26 mouse cellular contexts compared by ENCODE assay signal in genomic region chr17:34635671-34636070, GRCm38 (mm10). TPM values are rescaled to one million over a fixed set of nuclear protein-coding genes. Genes with fewer than 3 reads are reported as not detected.
DNase-seq lines count a peak whose midpoint lies in the region; ATAC-seq and TF ChIP-seq lines count a peak whose summit lies in the region.
"Had no signal": no experiment of that assay in that cellular context is flagged by ENCODE, and none has a peak within 500 bp of the region (broad histone marks: within the 10 kb centered on the region; RNA-seq: fewer than 3 reads in every experiment).

No protein-coding gene starts in this region.

- no peak for TF ChIP-seq RAD21 in MEL (IDR thresholded peaks at IDR 0.05; ENCODE audit: low read depth, low read length)

- H3K79me2 ChIP-seq in MEL (ENCODE audit: control insufficient read depth, insufficient read depth, low read length, poor library complexity): no peaks in the 10 kb centered on the region

- H3K4me2 ChIP-seq in intestine, embryonic 16.5 days (ENCODE audit: low read depth, low read length): no peak overlapping the region
- H3K4me2 ChIP-seq: embryonic facial prominence, embryonic 13.5 days; forebrain, embryonic 12.5 days; forebrain, embryonic 15.5 days; heart, embryonic 13.5 days; hindbrain, embryonic 15.5 days had no signal

- H3K27me3 ChIP-seq in MEL (ENCODE audit: control insufficient read depth in 1 of 2, insufficient read depth in 2 of 2, low read length in 2 of 2): peaks cover 5 to 12% of the 10 kb centered on the region in 2 experiments; a peak in 3 of 4 replicates
- H3K27me3 ChIP-seq in intestine, embryonic 16.5 days (replicated peaks; ENCODE audit: control insufficient read depth, insufficient read depth, low read length): peaks cover 11% of the 10 kb centered on the region

- no peaks in the 10 kb centered on the region for H3K9me3 ChIP-seq in MEL (replicated peaks; ENCODE audit: insufficient read depth, low read length)
- H3K9me3 ChIP-seq in intestine, embryonic 16.5 days (ENCODE audit: control insufficient read depth, low read length): no peaks in the 10 kb centered on the region
- H3K9me3 ChIP-seq: embryonic facial prominence, embryonic 10.5 days; embryonic facial prominence, embryonic 13.5 days; forebrain, embryonic 12.5 days; forebrain, embryonic 15.5 days; heart, embryonic 10.5 days; heart, embryonic 13.5 days; hindbrain, embryonic 15.5 days had no signal

- DNase-seq in cerebellum, adult 11-12 months: peak; percentile 27
- no peak for DNase-seq in cerebellum, adult 8-10 months
- DNase-seq in 3T3-L1 (ENCODE audit: low read depth, low spot score): peak; percentile 71
- peak; percentile 33 for DNase-seq in MEL (ENCODE audit: low read depth, low spot score)
- no peak for DNase-seq in kidney, adult 9 months
- DNase-seq: adrenal gland, postnatal 10 days; cerebellum, adult 18-20 months; cerebellum, postnatal 10 days; cerebellum, postnatal 36 days; embryo, embryonic 11 days; gastrocnemius, postnatal 25 days; heart, adult 2 months; heart, postnatal 14 days; heart, postnatal 4 days; kidney, adult 18-20 months had no signal

- no peak overlapping the region for H3K27ac ChIP-seq in MEL (ENCODE audit: control insufficient read depth, low read depth, low read length)
- H3K27ac ChIP-seq in intestine, embryonic 16.5 days (ENCODE audit: low read length): no peak overlapping the region
- H3K27ac ChIP-seq: embryonic facial prominence, embryonic 10.5 days; embryonic facial prominence, embryonic 13.5 days; forebrain, embryonic 12.5 days; forebrain, embryonic 15.5 days; heart, adult 2 months; heart, embryonic 10.5 days; heart, embryonic 13.5 days; hindbrain, embryonic 15.5 days had no signal

- H3K9ac ChIP-seq in MEL (ENCODE audit: control insufficient read depth, low read depth, low read length, poor library complexity, severe bottlenecking): no peak overlapping the region
- H3K9ac ChIP-seq in intestine, embryonic 16.5 days (ENCODE audit: low read depth, low read length): no peak overlapping the region
- H3K9ac ChIP-seq: embryonic facial prominence, embryonic 13.5 days; forebrain, embryonic 12.5 days; forebrain, embryonic 15.5 days; heart, embryonic 13.5 days; hindbrain, embryonic 15.5 days had no signal

- ATAC-seq in granulocyte monocyte progenitor cell, adult 5-6 weeks (replicated peaks; ENCODE audit: poor library complexity, severe bottlenecking): peak; percentile 12
- no peak for ATAC-seq in intestine, embryonic 16.5 days
- ATAC-seq: activated CD4-positive, CD25-positive, alpha-beta regulatory T cell, adult 4 months; forebrain, embryonic 15.5 days had no signal

- peaks cover 0 to 14% of the 10 kb centered on the region in 2 experiments; a peak in 2 of 4 replicates for H3K4me1 ChIP-seq in MEL (ENCODE audit: control insufficient read depth in 1 of 2, insufficient read depth in 2 of 2, low read length in 2 of 2)
- H3K4me1 ChIP-seq in intestine, embryonic 16.5 days (ENCODE audit: control insufficient read depth, insufficient read depth, low read length): peaks cover 11% of the 10 kb centered on the region

- TF ChIP-seq POLR2A in MEL (IDR thresholded peaks at IDR 0.05; ENCODE audit: control insufficient read depth in 1 of 2, insufficient read depth in 1 of 2, low read depth in 1 of 2, low read length in 2 of 2, poor library complexity in 1 of 2): no peak

- H3K4me3 ChIP-seq in MEL (ENCODE audit: control insufficient read depth in 1 of 2, insufficient read depth in 1 of 2, low read depth in 2 of 2, low read length in 2 of 2): no peak overlapping the region
- H3K4me3 ChIP-seq in intestine, embryonic 16.5 days (ENCODE audit: low read length): no peak overlapping the region
- H3K4me3 ChIP-seq: embryonic facial prominence, embryonic 10.5 days; embryonic facial prominence, embryonic 13.5 days; erythroblast, embryonic 14.5 days; forebrain, embryonic 12.5 days; forebrain, embryonic 15.5 days; heart, adult 2 months; heart, embryonic 10.5 days; heart, embryonic 13.5 days; hindbrain, embryonic 15.5 days had no signal

- H3K36me3 ChIP-seq in MEL (ENCODE audit: control insufficient read depth in 1 of 2, insufficient read depth in 2 of 2, low read length in 2 of 2): peaks cover 0 to 5% of the 10 kb centered on the region in 2 experiments; a peak in 1 of 4 replicates
- no peaks in the 10 kb centered on the region for H3K36me3 ChIP-seq in intestine, embryonic 16.5 days (ENCODE audit: control insufficient read depth, insufficient read depth, low read length)
- H3K36me3 ChIP-seq: embryonic facial prominence, embryonic 10.5 days; embryonic facial prominence, embryonic 13.5 days; forebrain, embryonic 12.5 days; forebrain, embryonic 15.5 days; heart, embryonic 10.5 days; heart, embryonic 13.5 days; hindbrain, embryonic 15.5 days had no signal

- 68% methylated on average over 2 of the region's 2 CpGs for WGBS in intestine, embryonic 16.5 days

- TF ChIP-seq CTCF in MEL (IDR thresholded peaks at IDR 0.05 in 2 of 3, conservative IDR thresholded peaks at IDR 0.05 in 1 of 3; ENCODE audit: control insufficient read depth in 1 of 3, insufficient read depth in 1 of 3, low read depth in 2 of 3, low read length in 3 of 3, poor library complexity in 1 of 3, severe bottlenecking in 1 of 3): no peak

- no peak for TF ChIP-seq EP300 in MEL (IDR thresholded peaks at IDR 0.05; ENCODE audit: low read depth in 1 of 2, low read length in 2 of 2)

TF ChIP-seq in MEL, 35 proteins besides CTCF, POLR2A, EP300 and RAD21:
- TF ChIP-seq TAL1 (IDR thresholded peaks at IDR 0.05; ENCODE audit: low read length) (peak; percentile 38; the same call in 1 of the 2 replicates), USF2 (IDR thresholded peaks at IDR 0.05; ENCODE audit: borderline replicate concordance in 1 of 2, insufficient read depth in 1 of 2, low read depth in 1 of 2, low read length in 2 of 2) (no peak)

RNA-seq across cellular contexts. Expression of gene Prrt1, which starts 6.3 kb away (rescaled TPM):
- not detected in 2 replicates for total RNA-seq in MEL (2012; rRNA removed)
- 1 to 10 TPM in 1 of 2 experiments, not detected in 1; 1.0 TPM for polyA plus RNA-seq in MEL (2012; ENCODE audit: insufficient read depth in 1 of 2, insufficient read length in 2 of 2, low read depth in 1 of 2, low replicate concordance in 2 of 2, missing spikeins in 1 of 2)
- 0.88 TPM in 1 of 2 replicates, not detected in the other for total RNA-seq in granulocyte monocyte progenitor cell, adult 5-6 weeks (2014; fragmentation: Nextera tagmentation)
- not detected in 2 replicates for total RNA-seq in granulocyte monocyte progenitor cell, adult 5-6 weeks (2017)
- polyA plus RNA-seq in intestine, embryonic 16.5 days (2015; fragmentation: Nextera tagmentation; extraction: Ambion mirVana): 0.32 and 0.47 TPM in 2 replicates
- polyA plus RNA-seq: erythroblast, embryonic 14.5 days had no signal

RNA-seq across cellular contexts. Expression of gene Ppt2, which starts 7.4 kb away (rescaled TPM):
- 20.2 and 29.2 TPM in 2 replicates for total RNA-seq in MEL (2012; rRNA removed)
- polyA plus RNA-seq in MEL (2012; ENCODE audit: insufficient read depth in 1 of 2, insufficient read length in 2 of 2, low read depth in 1 of 2, low replicate concordance in 2 of 2, missing spikeins in 1 of 2): 100 to 1,000 TPM in 1 of 2 experiments, 10 to 100 TPM in 1; 67.1 to 147 TPM
- total RNA-seq in granulocyte monocyte progenitor cell, adult 5-6 weeks (2014; fragmentation: Nextera tagmentation): 41.9 and 45.1 TPM in 2 replicates
- 20.4 and 23.3 TPM in 2 replicates for total RNA-seq in granulocyte monocyte progenitor cell, adult 5-6 weeks (2017)
- polyA plus RNA-seq in intestine, embryonic 16.5 days (2015; fragmentation: Nextera tagmentation; extraction: Ambion mirVana): 32.3 and 32.9 TPM in 2 replicates

RNA-seq across cellular contexts. Expression of gene Fkbpl, which starts 8.9 kb away (rescaled TPM):
- total RNA-seq in MEL (2012; rRNA removed): 4.4 and 7.0 TPM in 2 replicates
- 1 to 10 TPM in 1 of 2 experiments, not detected in 1; 6.4 TPM for polyA plus RNA-seq in MEL (2012; ENCODE audit: insufficient read depth in 1 of 2, insufficient read length in 2 of 2, low read depth in 1 of 2, low replicate concordance in 2 of 2, missing spikeins in 1 of 2)
- total RNA-seq in granulocyte monocyte progenitor cell, adult 5-6 weeks (2014; fragmentation: Nextera tagmentation): 2.9 and 10.3 TPM in 2 replicates
- total RNA-seq in granulocyte monocyte progenitor cell, adult 5-6 weeks (2017): 12.4 and 21.8 TPM in 2 replicates
- polyA plus RNA-seq in intestine, embryonic 16.5 days (2015; fragmentation: Nextera tagmentation; extraction: Ambion mirVana): 10.2 and 14.4 TPM in 2 replicates

RNA-seq across cellular contexts. Expression of gene Atf6b, which starts 11.3 kb away (rescaled TPM):
- total RNA-seq in MEL (2012; rRNA removed): 39.6 and 45.3 TPM in 2 replicates
- 100 to 1,000 TPM in 1 of 2 experiments, not detected in 1; 101 TPM for polyA plus RNA-seq in MEL (2012; ENCODE audit: insufficient read depth in 1 of 2, insufficient read length in 2 of 2, low read depth in 1 of 2, low replicate concordance in 2 of 2, missing spikeins in 1 of 2)
- 38.3 and 42.5 TPM in 2 replicates for total RNA-seq in granulocyte monocyte progenitor cell, adult 5-6 weeks (2014; fragmentation: Nextera tagmentation)
- total RNA-seq in granulocyte monocyte progenitor cell, adult 5-6 weeks (2017): 31.9 and 44.6 TPM in 2 replicates
- 66.3 and 69.1 TPM in 2 replicates for polyA plus RNA-seq in intestine, embryonic 16.5 days (2015; fragmentation: Nextera tagmentation; extraction: Ambion mirVana)

RNA-seq across cellular contexts. Expression of gene Egfl8, which starts 19.9 kb away (rescaled TPM):
- 0.56 and 0.89 TPM in 2 replicates for total RNA-seq in MEL (2012; rRNA removed)
- 1 to 10 TPM in 1 of 2 experiments, not detected in 1; 1.6 TPM for polyA plus RNA-seq in MEL (2012; ENCODE audit: insufficient read depth in 1 of 2, insufficient read length in 2 of 2, low read depth in 1 of 2, low replicate concordance in 2 of 2, missing spikeins in 1 of 2)
- total RNA-seq in granulocyte monocyte progenitor cell, adult 5-6 weeks (2014; fragmentation: Nextera tagmentation): 2.1 TPM in 1 of 2 replicates, not detected in the other
- total RNA-seq in granulocyte monocyte progenitor cell, adult 5-6 weeks (2017): not detected in 2 replicates
- 4.0 and 4.6 TPM in 2 replicates for polyA plus RNA-seq in intestine, embryonic 16.5 days (2015; fragmentation: Nextera tagmentation; extraction: Ambion mirVana)

Comparison
In these comparisons a context has a peak if more than half of its experiments do, and no peak if none do; other contexts are left out.
1. DNase-seq: peak in cerebellum, adult 11-12 months (single experiment), 3T3-L1 (single experiment) and MEL (single experiment); none in cerebellum, adult 8-10 months (single experiment) and kidney, adult 9 months (single experiment).